Mouse (Mus musculus): ENCODE measurements at regions not wholly inside any gene's neighbourhood (a gene's known extent, or its start where the extent isn't known, plus 50 kb on each side); places are given as distances from the start of the nearest gene placed in this dataset.

- Histone ChIP-seq H3K4me1 (replicated peaks) (peaks cover 3% of the 10 kb centered on the region; the same call in 1 of the 2 replicates), H3K36me3 (no peaks in the 10 kb centered on the region), H3K27ac (no peak overlapping the region), H3K4me3 (no peak overlapping the region), H3K9me3 (no peaks in the 10 kb centered on the region), H3K27me3 (ENCODE audit: insufficient read depth, poor library complexity, severe bottlenecking) (no peaks in the 10 kb centered on the region)
- DNase-seq (ENCODE audit: low spot score), result no peak
- WGBS, result 70% methylated on average over 1 of the region's 1 CpGs
These were observed 62.4 kb upstream of the 1700024P04Rik start for GRCm38 (mm10) chr13:99046737-99047136.

GRCm38 (mm10) chr13:99042086-99042485 lies 57.7 kb upstream of the 1700024P04Rik start:
- no peaks in the 10 kb centered on the region for H3K9me3 ChIP-seq
- DNase-seq (ENCODE audit: low spot score), result no peak
- no peak overlapping the region for H3K27ac ChIP-seq
- H3K27me3 ChIP-seq (ENCODE audit: insufficient read depth, poor library complexity, severe bottlenecking), result no peaks in the 10 kb centered on the region
- H3K4me1 ChIP-seq (replicated peaks), result peaks cover 30% of the 10 kb centered on the region
- H3K36me3 ChIP-seq, result no peaks in the 10 kb centered on the region
- 94% methylated on average over 6 of the region's 6 CpGs for WGBS
- no peak overlapping the region for H3K4me3 ChIP-seq

GRCm38 (mm10) chr13:99041256-99041655 lies 56.9 kb upstream of the 1700024P04Rik start:
- WGBS, result 89% methylated on average over 6 of the region's 6 CpGs
- H3K4me1 ChIP-seq (replicated peaks), result peaks cover 30% of the 10 kb centered on the region
- no peaks in the 10 kb centered on the region for H3K9me3 ChIP-seq
- no peak for DNase-seq (ENCODE audit: low spot score)
- H3K27me3 ChIP-seq (ENCODE audit: insufficient read depth, poor library complexity, severe bottlenecking), result no peaks in the 10 kb centered on the region
- no peak overlapping the region for H3K27ac ChIP-seq
- H3K36me3 ChIP-seq, result no peaks in the 10 kb centered on the region
- no peak overlapping the region for H3K4me3 ChIP-seq

GRCm38 (mm10) chr13:99040846-99041245 lies 56.5 kb upstream of the 1700024P04Rik start:
- no peaks in the 10 kb centered on the region for H3K27me3 ChIP-seq (ENCODE audit: insufficient read depth, poor library complexity, severe bottlenecking)
- WGBS, result 92% methylated on average over 6 of the region's 6 CpGs
- DNase-seq (ENCODE audit: low spot score), result no peak
- no peaks in the 10 kb centered on the region for H3K9me3 ChIP-seq
- H3K4me1 ChIP-seq (replicated peaks), result peaks cover 30% of the 10 kb centered on the region
- no peak overlapping the region for H3K27ac ChIP-seq
- no peak overlapping the region for H3K4me3 ChIP-seq
- no peaks in the 10 kb centered on the region for H3K36me3 ChIP-seq

GRCm38 (mm10) chr13:99040171-99040570 lies 55.8 kb upstream of the 1700024P04Rik start:
- WGBS, result 71% methylated on average over 4 of the region's 4 CpGs
- no peak overlapping the region for H3K4me3 ChIP-seq
- H3K4me1 ChIP-seq (replicated peaks), result peaks cover 30% of the 10 kb centered on the region
- H3K27ac ChIP-seq, result no peak overlapping the region
- no peak for DNase-seq (ENCODE audit: low spot score)
- no peaks in the 10 kb centered on the region for H3K9me3 ChIP-seq
- H3K27me3 ChIP-seq (ENCODE audit: insufficient read depth, poor library complexity, severe bottlenecking), result no peaks in the 10 kb centered on the region
- no peaks in the 10 kb centered on the region for H3K36me3 ChIP-seq

- Histone ChIP-seq H3K9me3 (no peaks in the 10 kb centered on the region), H3K27me3 (ENCODE audit: insufficient read depth, poor library complexity, severe bottlenecking) (no peaks in the 10 kb centered on the region), H3K4me1 (replicated peaks) (peaks cover 30% of the 10 kb centered on the region), H3K27ac (peak overlapping the region; percentile 51; the same call in 1 of the 2 replicates), H3K4me3 (no peak overlapping the region), H3K36me3 (no peaks in the 10 kb centered on the region)
- no peak for DNase-seq (ENCODE audit: low spot score)
- 88% methylated on average over 7 of the region's 7 CpGs for WGBS
These were observed 54.7 kb upstream of the 1700024P04Rik start for GRCm38 (mm10) chr13:99039063-99039385.

GRCm38 (mm10) chr13:99038198-99039062 lies 54.1 kb upstream of the 1700024P04Rik start:
- peaks cover 32% of the 10 kb centered on the region for H3K4me1 ChIP-seq (replicated peaks)
- peak overlapping the region; percentile 51; the same call in 1 of the 2 replicates for H3K27ac ChIP-seq
- no peaks in the 10 kb centered on the region for H3K36me3 ChIP-seq
- H3K4me3 ChIP-seq, result no peak overlapping the region
- no peak for DNase-seq (ENCODE audit: low spot score)
- 54% methylated on average over 15 of the region's 15 CpGs for WGBS
- H3K27me3 ChIP-seq (ENCODE audit: insufficient read depth, poor library complexity, severe bottlenecking), result no peaks in the 10 kb centered on the region
- no peaks in the 10 kb centered on the region for H3K9me3 ChIP-seq

GRCm38 (mm10) chr13:99037131-99037530 lies 52.8 kb upstream of the 1700024P04Rik start:
- Histone ChIP-seq H3K27me3 (ENCODE audit: insufficient read depth, poor library complexity, severe bottlenecking) (peaks cover 4% of the 10 kb centered on the region; the same call in 1 of the 2 replicates), H3K36me3 (no peaks in the 10 kb centered on the region), H3K4me3 (no peak overlapping the region), H3K4me1 (replicated peaks) (peaks cover 34% of the 10 kb centered on the region), H3K27ac (no peak overlapping the region), H3K9me3 (no peaks in the 10 kb centered on the region)
- DNase-seq (ENCODE audit: low spot score), result no peak
- 89% methylated on average over 4 of the region's 4 CpGs for WGBS

Data from hindbrain, embryonic 10.5 days (tissue).